Mouse (Mus musculus) neutrophil, adult 65 days (primary cell): ENCODE measurements around the gene Vmn1r57. TPM values are rescaled to one million over a fixed set of nuclear protein-coding genes. Genes with fewer than 3 reads are reported as not detected.

Source experiments
- total RNA-seq: library from RNA; stranded (reverse); gene quantifications from 2 replicates; pipeline ENCODE4 v1.2.4, GENCODE M21; 2023

The Vmn1r57 gene
- total RNA-seq: not detected in 2 replicates

GRCm38 (mm10) chr7:5218193-5218592 lies at the start of gene Vmn1r57:
TSS of gene Vmn1r57 (plus strand) at chr7:5218493.

GRCm38 (mm10) chr7:5196647-5197046 lies 21.6 kb upstream of the Vmn1r57 start, which contains the start of gene Vmn1r56:
TSS of gene Vmn1r56 (minus strand) at chr7:5196747.

Other genes with a start within 250 kb of the Vmn1r57 start
- not detected in 2 replicates for gene Sbk3, start 247.3 kb upstream of the Vmn1r57 start, total RNA-seq
- gene Zfp579, start 222.3 kb upstream of the Vmn1r57 start, total RNA-seq: 3.4 and 6.0 TPM in 2 replicates
- gene Zfp524, start 204.1 kb upstream of the Vmn1r57 start, total RNA-seq: 11.9 and 12.6 TPM in 2 replicates
- 26.5 and 31.4 TPM in 2 replicates for gene Fiz1, start 203.8 kb upstream of the Vmn1r57 start, total RNA-seq
- gene Gm44973, start 203.0 kb upstream of the Vmn1r57 start, total RNA-seq: not detected in 2 replicates
- gene Zfp865, start 198.1 kb upstream of the Vmn1r57 start, total RNA-seq: 38.0 and 47.1 TPM in 2 replicates
- 0.29 and 0.98 TPM in 2 replicates for gene Ccdc106, start 197.9 kb upstream of the Vmn1r57 start, total RNA-seq
- gene 4632433K11Rik, start 184.4 kb upstream of the Vmn1r57 start, total RNA-seq: 0.98 TPM in 1 of 2 replicates, not detected in the other
- gene Zfp784, start 180.0 kb upstream of the Vmn1r57 start, total RNA-seq: 2.0 and 2.2 TPM in 2 replicates
- gene Zfp580, start 167.0 kb upstream of the Vmn1r57 start, total RNA-seq: 0.98 and 1.2 TPM in 2 replicates
- gene U2af2, start 156.3 kb upstream of the Vmn1r57 start, total RNA-seq: 219 and 291 TPM in 2 replicates
- gene Epn1, start 138.3 kb upstream of the Vmn1r57 start, total RNA-seq: 143 and 147 TPM in 2 replicates
- not detected in 2 replicates for gene Rfpl4, start 101.5 kb upstream of the Vmn1r57 start, total RNA-seq
- 0.41 TPM in 1 of 2 replicates, not detected in the other for gene Rasl2-9, start 92.5 kb upstream of the Vmn1r57 start, total RNA-seq
- gene Vmn1r55, start 68.8 kb upstream of the Vmn1r57 start, total RNA-seq: not detected in 2 replicates
- gene Vmn1r56, start 21.7 kb upstream of the Vmn1r57 start, total RNA-seq: not detected in 2 replicates
- not detected in 2 replicates for gene Gm5065, start 132.0 kb downstream of the Vmn1r57 start, total RNA-seq
- gene Nlrp2, start 132.5 kb downstream of the Vmn1r57 start, total RNA-seq: not detected in 2 replicates
- gene Vmn1r58, start 194.9 kb downstream of the Vmn1r57 start, total RNA-seq: not detected in 2 replicates
- not detected in 2 replicates for gene Vmn1r59, start 238.3 kb downstream of the Vmn1r57 start, total RNA-seq